Mouse (Mus musculus): ENCODE measurements at regions not wholly inside any gene's neighbourhood (a gene's known extent, or its start where the extent isn't known, plus 50 kb on each side); places are given as distances from the start of the nearest gene placed in this dataset.
A peak's percentile ranks its signal among the peaks of the same experiment; 100 is the strongest.

GRCm38 (mm10) chr9:101807249-101807648 lies 54.4 kb upstream of the 9630041A04Rik start:
- H3K9me3 ChIP-seq (ENCODE audit: low read length), result no peaks in the 10 kb centered on the region
- no peaks in the 10 kb centered on the region for H3K36me3 ChIP-seq (ENCODE audit: insufficient read depth, low read length)
- no peak overlapping the region for H3K4me2 ChIP-seq (ENCODE audit: low read depth, low read length, poor library complexity, severe bottlenecking)
- ATAC-seq (ENCODE audit: low FRiP score) (peak; percentile 23; the same call in 1 of the 2 replicates), DNase-seq (ENCODE audit: low spot score) (peak; percentile 64)
- H3K27me3 ChIP-seq (ENCODE audit: insufficient read depth, low read length), result no peaks in the 10 kb centered on the region
- TF ChIP-seq CTCF (IDR thresholded peaks at IDR 0.05), result no peak
- no peak overlapping the region for H3K4me3 ChIP-seq (ENCODE audit: low read depth, low read length)
- H3K4me1 ChIP-seq (ENCODE audit: insufficient read depth, low read length), result peaks cover 3% of the 10 kb centered on the region; the same call in 1 of the 2 replicates
- 21% methylated on average over 4 of the region's 4 CpGs for WGBS
- H3K27ac ChIP-seq (ENCODE audit: low read depth, low read length), result peak overlapping the region; percentile 27; the same call in 1 of the 2 replicates
- H3K9ac ChIP-seq (replicated peaks; ENCODE audit: low read length, poor library complexity, severe bottlenecking), result no peak overlapping the region

- 81% methylated on average over 1 of the region's 1 CpGs for WGBS
- Histone ChIP-seq H3K9me3 (ENCODE audit: low read length) (no peaks in the 10 kb centered on the region), H3K4me3 (ENCODE audit: low read depth, low read length) (no peak overlapping the region), H3K4me2 (ENCODE audit: low read depth, low read length, poor library complexity, severe bottlenecking) (no peak overlapping the region), H3K9ac (replicated peaks; ENCODE audit: low read length, poor library complexity, severe bottlenecking) (no peak overlapping the region), H3K4me1 (ENCODE audit: insufficient read depth, low read length) (no peaks in the 10 kb centered on the region), H3K27ac (ENCODE audit: low read depth, low read length) (no peak overlapping the region), H3K27me3 (ENCODE audit: insufficient read depth, low read length) (no peaks in the 10 kb centered on the region), H3K36me3 (ENCODE audit: insufficient read depth, low read length) (no peaks in the 10 kb centered on the region)
- no peak for TF ChIP-seq CTCF (IDR thresholded peaks at IDR 0.05)
- ATAC-seq (ENCODE audit: low FRiP score) (no peak), DNase-seq (ENCODE audit: low spot score) (no peak)
Measured at GRCm38 (mm10) chr9:101796718-101797117, 64.9 kb upstream of the 9630041A04Rik start.

- Histone ChIP-seq H3K27me3 (ENCODE audit: insufficient read depth, low read length) (no peaks in the 10 kb centered on the region), H3K9me3 (ENCODE audit: low read length) (no peaks in the 10 kb centered on the region), H3K9ac (replicated peaks; ENCODE audit: low read length, poor library complexity, severe bottlenecking) (no peak overlapping the region), H3K4me3 (ENCODE audit: low read depth, low read length) (no peak overlapping the region), H3K27ac (ENCODE audit: low read depth, low read length) (no peak overlapping the region), H3K4me2 (ENCODE audit: low read depth, low read length, poor library complexity, severe bottlenecking) (no peak overlapping the region), H3K36me3 (ENCODE audit: insufficient read depth, low read length) (no peaks in the 10 kb centered on the region), H3K4me1 (ENCODE audit: insufficient read depth, low read length) (no peaks in the 10 kb centered on the region)
- no peak for DNase-seq (ENCODE audit: low spot score)
- TF ChIP-seq CTCF (IDR thresholded peaks at IDR 0.05), result no peak
- no peak for ATAC-seq (ENCODE audit: low FRiP score)
- WGBS, result 65% methylated on average over 4 of the region's 4 CpGs
Measured at GRCm38 (mm10) chr9:101796063-101796462, 65.6 kb upstream of the 9630041A04Rik start.

- Histone ChIP-seq H3K9me3 (ENCODE audit: low read length) (no peaks in the 10 kb centered on the region), H3K36me3 (ENCODE audit: insufficient read depth, low read length) (no peaks in the 10 kb centered on the region), H3K4me3 (ENCODE audit: low read depth, low read length) (no peak overlapping the region), H3K4me1 (ENCODE audit: insufficient read depth, low read length) (no peaks in the 10 kb centered on the region), H3K9ac (replicated peaks; ENCODE audit: low read length, poor library complexity, severe bottlenecking) (no peak overlapping the region), H3K4me2 (ENCODE audit: low read depth, low read length, poor library complexity, severe bottlenecking) (no peak overlapping the region), H3K27me3 (ENCODE audit: insufficient read depth, low read length) (no peaks in the 10 kb centered on the region), H3K27ac (ENCODE audit: low read depth, low read length) (no peak overlapping the region)
- no peak for TF ChIP-seq CTCF (IDR thresholded peaks at IDR 0.05)
- 89% methylated on average over 2 of the region's 2 CpGs for WGBS
- no peak for DNase-seq (ENCODE audit: low spot score)
- no peak for ATAC-seq (ENCODE audit: low FRiP score)
Measured at GRCm38 (mm10) chr9:101795436-101795835, 66.2 kb upstream of the 9630041A04Rik start.

- H3K4me3 ChIP-seq (ENCODE audit: low read depth, low read length), result no peak overlapping the region
- ATAC-seq (ENCODE audit: low FRiP score) (no peak), DNase-seq (ENCODE audit: low spot score) (no peak)
- no peak for TF ChIP-seq CTCF (IDR thresholded peaks at IDR 0.05)
- H3K27ac ChIP-seq (ENCODE audit: low read depth, low read length), result no peak overlapping the region
- H3K9ac ChIP-seq (replicated peaks; ENCODE audit: low read length, poor library complexity, severe bottlenecking), result no peak overlapping the region
- H3K36me3 ChIP-seq (ENCODE audit: insufficient read depth, low read length), result no peaks in the 10 kb centered on the region
- H3K27me3 ChIP-seq (ENCODE audit: insufficient read depth, low read length), result no peaks in the 10 kb centered on the region
- no peaks in the 10 kb centered on the region for H3K4me1 ChIP-seq (ENCODE audit: insufficient read depth, low read length)
- no peaks in the 10 kb centered on the region for H3K9me3 ChIP-seq (ENCODE audit: low read length)
- 42% methylated on average over 1 of the region's 1 CpGs for WGBS
- no peak overlapping the region for H3K4me2 ChIP-seq (ENCODE audit: low read depth, low read length, poor library complexity, severe bottlenecking)
Measured at GRCm38 (mm10) chr9:101790936-101791335, 70.7 kb upstream of the 9630041A04Rik start.

GRCm38 (mm10) chr9:101740949-101741605 lies 120.6 kb upstream of the 9630041A04Rik start:
- Histone ChIP-seq H3K9me3 (ENCODE audit: low read length) (no peaks in the 10 kb centered on the region), H3K4me1 (ENCODE audit: insufficient read depth, low read length) (no peaks in the 10 kb centered on the region), H3K27ac (ENCODE audit: low read depth, low read length) (no peak overlapping the region), H3K27me3 (ENCODE audit: insufficient read depth, low read length) (no peaks in the 10 kb centered on the region), H3K4me3 (ENCODE audit: low read depth, low read length) (no peak overlapping the region), H3K9ac (replicated peaks; ENCODE audit: low read length, poor library complexity, severe bottlenecking) (no peak overlapping the region), H3K4me2 (ENCODE audit: low read depth, low read length, poor library complexity, severe bottlenecking) (no peak overlapping the region), H3K36me3 (ENCODE audit: insufficient read depth, low read length) (no peaks in the 10 kb centered on the region)
- WGBS, result 55% methylated on average over 10 of the region's 10 CpGs
- DNase-seq (ENCODE audit: low spot score) (no peak), ATAC-seq (ENCODE audit: low FRiP score) (no peak)
- no peak for TF ChIP-seq CTCF (IDR thresholded peaks at IDR 0.05)

All from midbrain, postnatal 0 days (tissue).